ENCODE assay signal across 10 mouse cellular contexts in the genomic region with DNA sequence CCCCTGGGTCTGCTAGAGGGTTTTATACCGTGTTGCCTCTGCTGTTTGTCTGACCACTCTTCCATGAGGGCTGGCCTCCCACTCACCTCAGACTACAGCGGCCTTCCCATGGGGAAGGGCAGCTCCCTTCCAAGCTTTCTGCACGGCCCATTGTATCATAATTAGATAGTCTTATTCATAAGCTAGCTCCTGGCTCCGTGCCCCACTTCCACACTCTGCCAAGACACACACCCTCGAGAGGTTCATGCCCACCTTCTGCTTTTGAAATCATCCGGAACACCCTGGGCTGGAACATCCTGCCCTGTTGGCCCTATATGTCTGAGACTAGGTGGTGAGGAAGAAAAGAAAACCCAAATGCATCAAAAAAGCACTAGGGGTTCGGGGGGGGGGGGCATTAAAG. TPM values are rescaled to one million over a fixed set of nuclear protein-coding genes. Genes with fewer than 3 reads are reported as not detected.
DNase-seq lines count a peak whose midpoint lies in the region; ATAC-seq and TF ChIP-seq lines count a peak whose summit lies in the region.
"Had no signal": no experiment of that assay in that cellular context is flagged by ENCODE, and none has a peak within 500 bp of the region (broad histone marks: within the 10 kb centered on the region; RNA-seq: fewer than 3 reads in every experiment).

No protein-coding gene starts in this region.

- 0 out of 2 replicates have a peak, but pooled peaks cover 4% of the 10 kb centered on the region for H3K4me1 ChIP-seq in kidney, embryonic 16.5 days (ENCODE audit: insufficient read depth, low read length)
- peaks cover 25% of the 10 kb centered on the region for H3K4me1 ChIP-seq in lung, adult 2 months (ENCODE audit: control insufficient read depth, insufficient read depth, low read length)
- H3K4me1 ChIP-seq in forebrain, embryonic 11.5 days (replicated peaks; ENCODE audit: control insufficient read depth, insufficient read depth, low read length) = no peaks in the 10 kb centered on the region
- H3K4me1 ChIP-seq: liver, embryonic 15.5 days had no signal

- no peak overlapping the region for H3K27ac ChIP-seq in kidney, embryonic 16.5 days (ENCODE audit: low read length)
- H3K27ac ChIP-seq in forebrain, embryonic 11.5 days (ENCODE audit: low read depth, low read length) = no peak overlapping the region
- H3K27ac ChIP-seq: heart, embryonic 15.5 days; liver, embryonic 15.5 days had no signal

- peak; percentile 72 for DNase-seq in kidney, adult 11 months
- peak; percentile 61 for DNase-seq in brain, embryonic 14.5 days (ENCODE audit: low read depth)
- peak; percentile 60 to 67 for DNase-seq in gastrocnemius, adult 8-10 months (ENCODE audit: low spot score in 2 of 2)
- peak; percentile 66 for DNase-seq in lung, adult 2 months
- DNase-seq in natural killer cell, adult 2 months (ENCODE audit: low spot score in 2 of 2) = no peak
- DNase-seq in retina, postnatal 1 day = no peak
- no peak for DNase-seq in forebrain, embryonic 11.5 days (ENCODE audit: low spot score)

- H3K9ac ChIP-seq in kidney, embryonic 16.5 days (replicated peaks; ENCODE audit: low read length) = no peak overlapping the region
- H3K9ac ChIP-seq in forebrain, embryonic 11.5 days (ENCODE audit: low read length) = no peak overlapping the region
- H3K9ac ChIP-seq: heart, embryonic 15.5 days; liver, embryonic 15.5 days had no signal

- 74% methylated on average over 7 of the region's 7 CpGs for WGBS in kidney, embryonic 16.5 days
- 30% methylated on average over 7 of the region's 7 CpGs for WGBS in lung, adult 2 months
- 83% methylated on average over 7 of the region's 7 CpGs for WGBS in forebrain, embryonic 11.5 days

- no peak overlapping the region for H3K4me2 ChIP-seq in kidney, embryonic 16.5 days (replicated peaks; ENCODE audit: low read depth, low read length)
- no peak overlapping the region for H3K4me2 ChIP-seq in forebrain, embryonic 11.5 days (ENCODE audit: low read depth, low read length, severe bottlenecking)
- H3K4me2 ChIP-seq: heart, embryonic 15.5 days; liver, embryonic 15.5 days had no signal

- no peak for ATAC-seq in kidney, embryonic 16.5 days (ENCODE audit: low FRiP score, low TSS enrichment)
- no peak for ATAC-seq in forebrain, embryonic 11.5 days (replicated peaks; ENCODE audit: low FRiP score)

- no peak for TF ChIP-seq CTCF in brain, embryonic 14.5 days (IDR thresholded peaks at IDR 0.05; ENCODE audit: borderline replicate concordance, extremely low read depth, insufficient read depth, insufficient read length)
- no peak for TF ChIP-seq CTCF in lung, adult 2 months (IDR thresholded peaks at IDR 0.05; ENCODE audit: insufficient read depth, low read length)

- no peak for TF ChIP-seq POLR2A in brain, embryonic 14.5 days (IDR thresholded peaks at IDR 0.05; ENCODE audit: borderline replicate concordance, extremely low read depth, insufficient read depth, insufficient read length, poor library complexity, severe bottlenecking)
- no peak for TF ChIP-seq POLR2A in lung, adult 2 months (IDR thresholded peaks at IDR 0.05; ENCODE audit: borderline replicate concordance, extremely low read depth, low read depth, low read length)

- H3K27me3 ChIP-seq in kidney, embryonic 16.5 days (ENCODE audit: insufficient read depth, low read length) = no peaks in the 10 kb centered on the region
- no peaks in the 10 kb centered on the region for H3K27me3 ChIP-seq in forebrain, embryonic 11.5 days (ENCODE audit: control insufficient read depth, insufficient read depth, low read length)
- H3K27me3 ChIP-seq: heart, embryonic 15.5 days; liver, embryonic 15.5 days had no signal

- peaks cover 13% of the 10 kb centered on the region; the same call in 1 of the 2 replicates for H3K36me3 ChIP-seq in kidney, embryonic 16.5 days (ENCODE audit: insufficient read depth, low read length)
- no peaks in the 10 kb centered on the region for H3K36me3 ChIP-seq in forebrain, embryonic 11.5 days (ENCODE audit: control insufficient read depth, insufficient read depth, low read length)
- H3K36me3 ChIP-seq: heart, embryonic 15.5 days; liver, embryonic 15.5 days had no signal

- H3K4me3 ChIP-seq in kidney, embryonic 16.5 days (ENCODE audit: low read length) = no peak overlapping the region
- no peak overlapping the region for H3K4me3 ChIP-seq in lung, adult 2 months (replicated peaks; ENCODE audit: extremely low read depth, low read depth, low read length)
- H3K4me3 ChIP-seq in forebrain, embryonic 11.5 days (ENCODE audit: low read depth, low read length) = no peak overlapping the region
- H3K4me3 ChIP-seq: heart, embryonic 15.5 days; liver, embryonic 15.5 days had no signal

- H3K9me3 ChIP-seq in kidney, embryonic 16.5 days (ENCODE audit: low read length) = no peaks in the 10 kb centered on the region
- H3K9me3 ChIP-seq in forebrain, embryonic 11.5 days (ENCODE audit: control insufficient read depth, low read length) = no peaks in the 10 kb centered on the region
- H3K9me3 ChIP-seq: heart, embryonic 15.5 days; liver, embryonic 15.5 days had no signal

RNA-seq across cellular contexts. Expression of a gene that starts 18.9 kb away (rescaled TPM):
- 0.75 and 1.1 TPM in 2 replicates for polyA plus RNA-seq in kidney, embryonic 16.5 days (2015; fragmentation: Nextera tagmentation; extraction: Ambion mirVana)
- 2.2 and 2.4 TPM in 2 replicates for polyA plus RNA-seq in brain, embryonic 14.5 days (2012; rRNA removed)
- total RNA-seq in gastrocnemius, adult 8-10 months (2022) = 1 to 10 TPM in 2 of 4 experiments, under 1 TPM in 2; 0.82 to 2.8 (median 1.4) TPM
- polyA plus RNA-seq in lung, adult 2 months (2012; rRNA removed) = 2.7 and 5.9 TPM in 2 replicates
- 1.0 and 1.3 TPM in 2 replicates for polyA plus RNA-seq in forebrain, embryonic 11.5 days (2014; fragmentation: Nextera tagmentation; extraction: Ambion mirVana)

Comparison
In these comparisons a context has a peak if more than half of its experiments do, and no peak if none do; other contexts are left out.
1. DNase-seq: peak in kidney, adult 11 months (single experiment), brain, embryonic 14.5 days (single experiment), gastrocnemius, adult 8-10 months (2 of 2) and lung, adult 2 months (single experiment); none in natural killer cell, adult 2 months (0 of 2), retina, postnatal 1 day (single experiment) and forebrain, embryonic 11.5 days (single experiment).